Mouse (Mus musculus) E14TG2a.4 (cell line): Measurements from ENCODE around the gene Mst1.

ENCODE experiments used
- H3K27me3 ChIP-seq: 2 replicates; pipeline ENCODE4 v1.6.1; 2014; ENCODE audit warnings: low read length, control low read depth; ENCODE audit not compliant: insufficient read depth
- H3K36me3 ChIP-seq: 2 replicates; pipeline ENCODE4 v1.6.1; 2014; ENCODE audit warnings: low read length, control low read depth; ENCODE audit not compliant: insufficient read depth
- H3K4me1 ChIP-seq: replicated peaks from 2 replicates; pipeline ENCODE4 v1.6.1; 2014; ENCODE audit warnings: low read depth, low read length, control low read depth
- H3K4me3 ChIP-seq: replicated peaks from 2 replicates; pipeline ENCODE4 v1.5.1; 2014; ENCODE audit warnings: mild to moderate bottlenecking, low read length
- H3K9me3 ChIP-seq: 2 replicates; pipeline ENCODE4 v1.6.1; 2014; ENCODE audit warnings: low read length, control low read depth
- CTCF ChIP-seq: conservative IDR thresholded peaks from 2 replicates; pipeline ENCODE4 v1.5.1; 2014; ENCODE audit warnings: low read length
- NANOG ChIP-seq: IDR thresholded peaks from 2 replicates; pipeline ENCODE4 v1.6.1; 2014; ENCODE audit warnings: borderline replicate concordance, low read length, mixed read lengths
- POU5F1 ChIP-seq: IDR thresholded peaks from 2 replicates; pipeline ENCODE4 v1.6.1; 2014; ENCODE audit warnings: low read length, borderline replicate concordance

The Mst1 gene

GRCm38 (mm10) chr9:108104766-108105548, 24.7 kb downstream of the Mst1 start:
- H3K27me3 ChIP-seq = peaks cover 73% of the 10 kb centered on the region
- H3K4me3 ChIP-seq = peak overlapping the region; percentile 72
- no peaks in the 10 kb centered on the region for H3K9me3 ChIP-seq
- H3K36me3 ChIP-seq = peaks cover 11% of the 10 kb centered on the region
- TF ChIP-seq NANOG = no peak
- no peak for TF ChIP-seq POU5F1
- TF ChIP-seq CTCF = no peak
- peaks cover 51% of the 10 kb centered on the region for H3K4me1 ChIP-seq

- H3K4me3 ChIP-seq = peak overlapping the region; percentile 72
- TF ChIP-seq POU5F1 (no peak), NANOG (no peak), CTCF (no peak)
- H3K36me3 ChIP-seq = peaks cover 11% of the 10 kb centered on the region
- H3K9me3 ChIP-seq = no peaks in the 10 kb centered on the region
- peaks cover 56% of the 10 kb centered on the region for H3K4me1 ChIP-seq
- peaks cover 78% of the 10 kb centered on the region for H3K27me3 ChIP-seq
Measured at GRCm38 (mm10) chr9:108105549-108105863, 25.3 kb downstream of the Mst1 start.

- peaks cover 62% of the 10 kb centered on the region for H3K4me1 ChIP-seq
- H3K27me3 ChIP-seq = peaks cover 84% of the 10 kb centered on the region
- no peaks in the 10 kb centered on the region for H3K9me3 ChIP-seq
- TF ChIP-seq NANOG (no peak), POU5F1 (no peak), CTCF (peak; percentile 29; the same call in 1 of the 2 replicates)
- peaks cover 11% of the 10 kb centered on the region for H3K36me3 ChIP-seq
- H3K4me3 ChIP-seq = peak overlapping the region; percentile 72
Measured at GRCm38 (mm10) chr9:108106090-108106489, 25.9 kb downstream of the Mst1 start.

- Histone ChIP-seq H3K27me3 (peaks cover 98% of the 10 kb centered on the region), H3K4me3 (peak overlapping the region; percentile 64), H3K9me3 (no peaks in the 10 kb centered on the region), H3K36me3 (peaks cover 4% of the 10 kb centered on the region), H3K4me1 (peaks cover 76% of the 10 kb centered on the region)
- TF ChIP-seq CTCF (no peak), NANOG (no peak), POU5F1 (no peak)
Measured at GRCm38 (mm10) chr9:108107867-108108266, 27.6 kb downstream of the Mst1 start.

- peaks cover 72% of the 10 kb centered on the region for H3K4me1 ChIP-seq
- H3K4me3 ChIP-seq = peak overlapping the region; percentile 62
- TF ChIP-seq NANOG = no peak
- no peak for TF ChIP-seq POU5F1
- TF ChIP-seq CTCF = no peak
- H3K27me3 ChIP-seq = peaks cover 100% of the 10 kb centered on the region
- no peaks in the 10 kb centered on the region for H3K9me3 ChIP-seq
- no peaks in the 10 kb centered on the region for H3K36me3 ChIP-seq
Measured at GRCm38 (mm10) chr9:108110160-108110559, 29.9 kb downstream of the Mst1 start.

GRCm38 (mm10) chr9:108111101-108111592, 30.9 kb downstream of the Mst1 start:
- Histone ChIP-seq H3K36me3 (no peaks in the 10 kb centered on the region), H3K9me3 (no peaks in the 10 kb centered on the region), H3K4me3 (peak overlapping the region; percentile 62), H3K4me1 (peaks cover 72% of the 10 kb centered on the region), H3K27me3 (peaks cover 100% of the 10 kb centered on the region)
- no peak for TF ChIP-seq CTCF
- no peak for TF ChIP-seq POU5F1

GRCm38 (mm10) chr9:108111593-108112121, 31.4 kb downstream of the Mst1 start:
- no peaks in the 10 kb centered on the region for H3K36me3 ChIP-seq
- H3K4me1 ChIP-seq = peaks cover 68% of the 10 kb centered on the region
- H3K9me3 ChIP-seq = no peaks in the 10 kb centered on the region
- TF ChIP-seq NANOG (no peak), CTCF (no peak), POU5F1 (no peak)
- H3K27me3 ChIP-seq = peaks cover 100% of the 10 kb centered on the region
- peak overlapping the region; percentile 62 for H3K4me3 ChIP-seq

- Histone ChIP-seq H3K27me3 (peaks cover 97% of the 10 kb centered on the region), H3K9me3 (no peaks in the 10 kb centered on the region), H3K4me3 (no peak overlapping the region), H3K4me1 (peaks cover 56% of the 10 kb centered on the region), H3K36me3 (no peaks in the 10 kb centered on the region)
- TF ChIP-seq POU5F1 = no peak
- TF ChIP-seq NANOG = no peak
- TF ChIP-seq CTCF = no peak
Measured at GRCm38 (mm10) chr9:108112719-108113340, 32.6 kb downstream of the Mst1 start.
